Mouse (Mus musculus) bone marrow macrophage, adult 2 months (primary cell): ENCODE measurements at regions not wholly inside any gene's neighbourhood (a gene's known extent, or its start where the extent isn't known, plus 50 kb on each side); places are given as distances from the start of the nearest gene placed in this dataset.

Source experiments
- CTCF ChIP-seq: IDR thresholded peaks from 2 replicates; pipeline ENCODE4 v1.5.1; 2012; ENCODE audit warnings: low read depth, mild to moderate bottlenecking, low read length, moderate library complexity
- POLR2A ChIP-seq: IDR thresholded peaks from 2 replicates; pipeline ENCODE4 v1.6.1; 2012; ENCODE audit warnings: mild to moderate bottlenecking, low read depth, low read length, borderline replicate concordance

DNA sequence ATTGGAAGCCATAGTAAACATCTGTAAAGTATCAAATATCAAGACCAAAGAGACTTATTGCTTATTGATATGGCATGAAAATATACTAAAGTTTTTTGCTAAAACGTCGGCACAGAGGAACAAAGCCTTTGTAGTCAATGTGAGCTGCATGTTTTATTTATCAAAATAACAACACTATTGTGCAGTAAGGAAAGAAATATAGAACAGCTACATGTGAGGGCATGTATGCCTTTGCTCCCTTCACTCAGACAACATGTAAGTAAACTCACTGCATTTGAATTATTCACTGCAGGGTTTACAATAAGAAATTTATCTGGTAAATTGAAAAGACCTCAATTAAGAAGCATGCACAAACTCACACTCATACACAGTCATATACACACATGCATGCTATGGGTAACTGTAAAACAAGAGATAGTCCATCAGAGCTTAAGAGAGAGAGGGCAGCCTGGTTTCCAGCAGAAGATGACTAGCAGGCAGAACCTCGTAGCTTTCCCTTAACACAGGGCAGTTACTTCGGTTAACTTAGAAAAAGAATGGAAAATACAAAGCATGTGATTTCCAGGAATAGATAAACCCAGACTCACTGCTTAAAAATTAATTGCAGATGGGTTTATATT is 182.7 kb downstream of the Gm11146 start:
- TF ChIP-seq CTCF, result no peak
- TF ChIP-seq POLR2A, result no peak
